Mouse (Mus musculus) hindbrain, embryonic 16.5 days (tissue): ENCODE results near the gene Fggy. TPM values are rescaled to one million over a fixed set of nuclear protein-coding genes. Genes with fewer than 3 reads are reported as not detected.

Experiments
- ATAC-seq: fragments of 200-750 bp; cut with Nextera tagmentation; 2 replicates; pipeline ENCODE4 v1.8.0; 2017; ENCODE audit warnings: moderate TSS enrichment, moderate library complexity
- H3K27ac ChIP-seq: fragments of 300-500 bp; sonication (generic); 2 replicates; pipeline ENCODE4 v1.5.1; 2014; ENCODE audit warnings: low read depth, mild to moderate bottlenecking, control low read depth, low read length, moderate library complexity
- H3K27me3 ChIP-seq: fragments of 300-500 bp; sonication (generic); replicated peaks from 2 replicates; pipeline ENCODE4 v1.6.1; 2014; ENCODE audit warnings: low read length; ENCODE audit not compliant: control insufficient read depth, insufficient read depth
- H3K36me3 ChIP-seq: fragments of 300-500 bp; sonication (generic); 2 replicates; pipeline ENCODE4 v1.6.1; 2014; ENCODE audit warnings: mild to moderate bottlenecking, low read length, moderate library complexity, mixed read lengths; ENCODE audit not compliant: control insufficient read depth, insufficient read depth
- H3K4me1 ChIP-seq: fragments of 300-500 bp; sonication (generic); 2 replicates; pipeline ENCODE4 v1.6.1; 2014; ENCODE audit warnings: low read depth, low read length; ENCODE audit not compliant: control insufficient read depth, insufficient read depth
- H3K4me2 ChIP-seq: fragments of 300-500 bp; sonication (generic); 2 replicates; pipeline ENCODE4 v1.6.1; 2014; ENCODE audit warnings: mild to moderate bottlenecking, low read length, control low read depth, moderate library complexity
- H3K4me3 ChIP-seq: fragments of 300-500 bp; sonication (generic); 2 replicates; pipeline ENCODE4 v1.5.1; 2014; ENCODE audit warnings: mild to moderate bottlenecking, low read length, control low read depth, moderate library complexity
- H3K9ac ChIP-seq: fragments of 300-500 bp; sonication (generic); 2 replicates; pipeline ENCODE4 v1.6.1; 2014; ENCODE audit warnings: low read depth, mild to moderate bottlenecking, control low read depth, low read length, moderate library complexity
- H3K9me3 ChIP-seq: fragments of 300-500 bp; sonication (generic); 2 replicates; pipeline ENCODE4 v1.6.1; 2014; ENCODE audit warnings: mild to moderate bottlenecking, low read length, moderate library complexity; ENCODE audit not compliant: control insufficient read depth
- WGBS: fragments of 180-500 bp; shearing (Covaris S2); extraction: QIAGEN DNeasy Blood & Tissue Kit; methylation state at CpG from one replicate; pipeline ENCODE4 v1.1.7; 2014; 5-methylcytosine and 5-hydroxymethylcytosine counted together
- polyA plus RNA-seq: library from polyadenylated mRNA; unstranded; fragments of >200 nt; fragmentation: Nextera tagmentation; extraction: Ambion mirVana; gene quantifications from 2 replicates; pipeline ENCODE4 v1.2.1, GENCODE M21; 2015

The Fggy gene
- polyA plus RNA-seq, 1 experiment from 2014 or later = 8.8 TPM

- 0 out of 2 replicates have a peak, but pooled peaks have one; percentile 63 for ATAC-seq
These were observed 29.1 kb downstream of the Fggy start for GRCm38 (mm10) chr4:95586274-95587001.

GRCm38 (mm10) chr4:95588722-95589283 is 31.5 kb downstream of the Fggy start:
- ATAC-seq = no peak
- no peak overlapping the region for H3K27ac ChIP-seq
- H3K36me3 ChIP-seq = no peaks in the 10 kb centered on the region
- H3K4me2 ChIP-seq = no peak overlapping the region
- 93% methylated on average over 2 of the region's 2 CpGs for WGBS
- H3K9me3 ChIP-seq = no peaks in the 10 kb centered on the region
- H3K4me3 ChIP-seq = no peak overlapping the region
- H3K4me1 ChIP-seq = no peaks in the 10 kb centered on the region
- H3K27me3 ChIP-seq = no peaks in the 10 kb centered on the region
- H3K9ac ChIP-seq = no peak overlapping the region

More at GRCm38 (mm10) chr4:95586274-95587001, 29.1 kb downstream of the Fggy start:
- Histone ChIP-seq H3K27ac (no peak overlapping the region), H3K4me3 (no peak overlapping the region), H3K9ac (no peak overlapping the region), H3K4me2 (no peak overlapping the region), H3K36me3 (no peaks in the 10 kb centered on the region), H3K4me1 (no peaks in the 10 kb centered on the region), H3K27me3 (no peaks in the 10 kb centered on the region), H3K9me3 (no peaks in the 10 kb centered on the region)
- WGBS = 70% methylated on average over 4 of the region's 4 CpGs

GRCm38 (mm10) chr4:95590878-95591277 is 33.6 kb downstream of the Fggy start:
- Histone ChIP-seq H3K27ac (no peak overlapping the region), H3K9me3 (no peaks in the 10 kb centered on the region), H3K4me3 (no peak overlapping the region), H3K4me2 (no peak overlapping the region), H3K36me3 (no peaks in the 10 kb centered on the region), H3K9ac (no peak overlapping the region), H3K4me1 (no peaks in the 10 kb centered on the region), H3K27me3 (no peaks in the 10 kb centered on the region)
- no peak for ATAC-seq
- 96% methylated on average over 3 of the region's 3 CpGs for WGBS

GRCm38 (mm10) chr4:95597208-95597607 is 39.9 kb downstream of the Fggy start:
- H3K9me3 ChIP-seq = no peaks in the 10 kb centered on the region
- WGBS = 87% methylated on average over 6 of the region's 6 CpGs
- no peak overlapping the region for H3K4me3 ChIP-seq
- no peak overlapping the region for H3K4me2 ChIP-seq
- H3K36me3 ChIP-seq = no peaks in the 10 kb centered on the region
- no peak overlapping the region for H3K27ac ChIP-seq
- no peaks in the 10 kb centered on the region for H3K4me1 ChIP-seq
- no peak for ATAC-seq
- no peak overlapping the region for H3K9ac ChIP-seq
- H3K27me3 ChIP-seq = no peaks in the 10 kb centered on the region

GRCm38 (mm10) chr4:95601776-95602175 is 44.5 kb downstream of the Fggy start:
- H3K27ac ChIP-seq = no peak overlapping the region
- no peak for ATAC-seq
- H3K4me2 ChIP-seq = no peak overlapping the region
- 83% methylated on average over 4 of the region's 4 CpGs for WGBS
- no peaks in the 10 kb centered on the region for H3K9me3 ChIP-seq
- H3K9ac ChIP-seq = no peak overlapping the region
- H3K4me1 ChIP-seq = no peaks in the 10 kb centered on the region
- H3K27me3 ChIP-seq = no peaks in the 10 kb centered on the region
- H3K4me3 ChIP-seq = no peak overlapping the region
- no peaks in the 10 kb centered on the region for H3K36me3 ChIP-seq

- Histone ChIP-seq H3K27me3 (no peaks in the 10 kb centered on the region), H3K9me3 (no peaks in the 10 kb centered on the region), H3K9ac (no peak overlapping the region), H3K27ac (no peak overlapping the region), H3K36me3 (no peaks in the 10 kb centered on the region), H3K4me1 (no peaks in the 10 kb centered on the region), H3K4me3 (no peak overlapping the region), H3K4me2 (no peak overlapping the region)
- no peak for ATAC-seq
- 81% methylated on average over 1 of the region's 1 CpGs for WGBS
These were observed 45.9 kb downstream of the Fggy start for GRCm38 (mm10) chr4:95603254-95603653.

GRCm38 (mm10) chr4:95610663-95611062 is 53.4 kb downstream of the Fggy start:
- no peak overlapping the region for H3K4me3 ChIP-seq
- H3K27ac ChIP-seq = no peak overlapping the region
- H3K4me2 ChIP-seq = no peak overlapping the region
- ATAC-seq = no peak
- 85% methylated on average over 1 of the region's 1 CpGs for WGBS
- H3K9ac ChIP-seq = no peak overlapping the region
- no peaks in the 10 kb centered on the region for H3K9me3 ChIP-seq
- H3K27me3 ChIP-seq = no peaks in the 10 kb centered on the region
- H3K4me1 ChIP-seq = no peaks in the 10 kb centered on the region
- H3K36me3 ChIP-seq = no peaks in the 10 kb centered on the region

GRCm38 (mm10) chr4:95611390-95611789 is 54.1 kb downstream of the Fggy start:
- ATAC-seq = no peak
- no peaks in the 10 kb centered on the region for H3K27me3 ChIP-seq
- 84% methylated on average over 6 of the region's 6 CpGs for WGBS
- H3K9me3 ChIP-seq = no peaks in the 10 kb centered on the region
- no peak overlapping the region for H3K4me3 ChIP-seq
- H3K9ac ChIP-seq = no peak overlapping the region
- H3K27ac ChIP-seq = no peak overlapping the region
- H3K36me3 ChIP-seq = no peaks in the 10 kb centered on the region
- H3K4me2 ChIP-seq = no peak overlapping the region
- no peaks in the 10 kb centered on the region for H3K4me1 ChIP-seq

- no peaks in the 10 kb centered on the region for H3K27me3 ChIP-seq
- no peak for ATAC-seq
- no peaks in the 10 kb centered on the region for H3K9me3 ChIP-seq
- no peak overlapping the region for H3K4me3 ChIP-seq
- no peak overlapping the region for H3K4me2 ChIP-seq
- H3K27ac ChIP-seq = no peak overlapping the region
- no peak overlapping the region for H3K9ac ChIP-seq
- 93% methylated on average over 3 of the region's 3 CpGs for WGBS
- no peaks in the 10 kb centered on the region for H3K4me1 ChIP-seq
- H3K36me3 ChIP-seq = no peaks in the 10 kb centered on the region
These were observed 63.7 kb downstream of the Fggy start for GRCm38 (mm10) chr4:95621046-95621445.
